Mouse (Mus musculus) small intestine, adult 2 months (tissue): Measurements from ENCODE around the gene Slc18a2.

ENCODE experiments used
- CTCF ChIP-seq: fragments of 200-500 bp; IDR thresholded peaks from 2 replicates; pipeline ENCODE4 v1.5.1; 2012; ENCODE audit warnings: low read depth, mild to moderate bottlenecking, control low read depth, inconsistent platforms, low read length, moderate library complexity, mixed read lengths; ENCODE audit not compliant: insufficient replicate concordance, insufficient read length; ENCODE audit errors: extremely low read depth
- POLR2A ChIP-seq: fragments of 200-500 bp; IDR thresholded peaks from 2 replicates; pipeline ENCODE4 v1.6.1; 2012; ENCODE audit warnings: low read depth, mild to moderate bottlenecking, control low read depth, inconsistent platforms, low read length, moderate library complexity

DNA sequence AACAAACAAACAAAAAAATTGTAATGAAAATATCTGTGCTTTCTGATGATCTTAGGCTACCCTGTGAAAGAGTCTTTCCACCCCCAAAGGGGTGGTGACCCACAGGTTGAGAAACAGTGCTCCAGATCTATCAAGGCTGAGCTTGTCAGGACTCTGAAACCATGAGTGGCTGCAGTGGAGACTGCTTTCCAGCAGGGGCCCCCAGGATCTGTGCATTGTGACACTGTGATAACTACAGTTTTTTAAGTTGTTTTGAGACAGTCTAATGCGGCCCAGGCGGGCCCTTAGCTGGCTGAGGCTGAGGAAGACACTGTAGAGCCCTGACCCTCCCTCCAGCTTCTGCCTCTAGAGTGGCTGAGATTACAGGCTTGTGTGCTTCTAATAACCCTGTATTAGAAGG is 17.6 kb upstream of the Slc18a2 start:
- no peak for TF ChIP-seq CTCF
- TF ChIP-seq POLR2A = no peak
